In genomic region chr15:83526424-83527091, GRCm38 (mm10) we compare ENCODE assay signal across 9 mouse cellular contexts. TPM values are rescaled to one million over a fixed set of nuclear protein-coding genes. Genes with fewer than 3 reads are reported as not detected.
DNase-seq lines count a peak whose midpoint lies in the region; ATAC-seq and TF ChIP-seq lines count a peak whose summit lies in the region.
"Had no signal": no experiment of that assay in that cellular context is flagged by ENCODE, and none has a peak within 500 bp of the region (broad histone marks: within the 10 kb centered on the region; RNA-seq: fewer than 3 reads in every experiment).

Gene Bik, plus strand, starts transcription at chr15:83526862.

- peak; percentile 60 for DNase-seq in ovary, postnatal 36 days (ENCODE audit: low spot score)
- no peak for DNase-seq in ovary, adult 18-20 months (ENCODE audit: low spot score)
- DNase-seq in kidney, postnatal 10 days, result peak; percentile 85
- peak in 1 of 2 experiments; percentile 25 for DNase-seq in spleen, adult 2 months (ENCODE audit: low read depth in 1 of 2, low spot score in 2 of 2)
- no peak for DNase-seq in layer of hippocampus, postnatal 10 days (ENCODE audit: low spot score in 2 of 2)

- no peaks in the 10 kb centered on the region for H3K27me3 ChIP-seq in heart, embryonic 16.5 days (ENCODE audit: control insufficient read depth, insufficient read depth, low read length)
- peaks cover 14% of the 10 kb centered on the region for H3K27me3 ChIP-seq in spleen, adult 2 months (ENCODE audit: control insufficient read depth, insufficient read depth, low read length)
- H3K27me3 ChIP-seq: Patski had no signal

- TF ChIP-seq CTCF in spleen, adult 2 months (IDR thresholded peaks at IDR 0.05; ENCODE audit: extremely low read depth, insufficient read depth, insufficient read length, insufficient replicate concordance), result no peak

- peak; percentile 60 for ATAC-seq in erythroblast, adult 5-6 weeks (replicated peaks; ENCODE audit: low FRiP score, poor library complexity, severe bottlenecking)
- ATAC-seq in heart, embryonic 16.5 days (replicated peaks; ENCODE audit: extremely low read depth, insufficient read depth, low FRiP score), result peak; percentile 53
- ATAC-seq: Patski had no signal

- H3K4me3 ChIP-seq in heart, embryonic 16.5 days (ENCODE audit: low read length), result peak within 1 kb of the TSS; percentile 85
- H3K4me3 ChIP-seq in macrophage (ENCODE audit: inconsistent target), result peak within 1 kb of the TSS; percentile 7; the same call in 1 of the 2 replicates
- H3K4me3 ChIP-seq in spleen, adult 2 months (ENCODE audit: extremely low read depth, insufficient read depth, insufficient read length), result peak within 1 kb of the TSS; percentile 69

- no peaks in the 10 kb centered on the region for H3K36me3 ChIP-seq in heart, embryonic 16.5 days (ENCODE audit: control insufficient read depth, insufficient read depth)
- no peaks in the 10 kb centered on the region for H3K36me3 ChIP-seq in macrophage (ENCODE audit: inconsistent target)
- H3K36me3 ChIP-seq in spleen, adult 2 months (ENCODE audit: control insufficient read depth, insufficient read depth, low read length), result no peaks in the 10 kb centered on the region

- H3K27ac ChIP-seq in heart, embryonic 16.5 days (ENCODE audit: low read length), result peak within 1 kb of the TSS; percentile 68
- H3K27ac ChIP-seq in macrophage, result no peak within 1 kb of the TSS
- no peak within 1 kb of the TSS for H3K27ac ChIP-seq in spleen, adult 2 months (ENCODE audit: insufficient read depth, low read length)

- H3K4me2 ChIP-seq in heart, embryonic 16.5 days (ENCODE audit: low read depth, low read length), result peak within 1 kb of the TSS; percentile 93

- no peaks in the 10 kb centered on the region for H3K79me2 ChIP-seq in macrophage (ENCODE audit: inconsistent target)

- H3K9ac ChIP-seq in heart, embryonic 16.5 days (ENCODE audit: low read length), result peak within 1 kb of the TSS; percentile 88

- WGBS in heart, embryonic 16.5 days, result under 1% methylated on average over 45 of the region's 45 CpGs
- WGBS in macrophage (ENCODE audit: missing documents), result 2% methylated on average over 45 of the region's 45 CpGs
- 2% methylated on average over 45 of the region's 45 CpGs for WGBS in spleen, adult 2 months

- no peak for TF ChIP-seq POLR2A in spleen, adult 2 months (IDR thresholded peaks at IDR 0.05; ENCODE audit: low read depth, low read length)

- peaks cover 82% of the 10 kb centered on the region for H3K4me1 ChIP-seq in heart, embryonic 16.5 days (ENCODE audit: control insufficient read depth, insufficient read depth, low read length)
- H3K4me1 ChIP-seq in spleen, adult 2 months (ENCODE audit: control insufficient read depth, insufficient read depth, insufficient read length), result peaks cover 11% of the 10 kb centered on the region; the same call in 1 of the 2 replicates

- no peaks in the 10 kb centered on the region for H3K9me3 ChIP-seq in heart, embryonic 16.5 days (replicated peaks; ENCODE audit: control insufficient read depth, low read length)

RNA-seq across cellular contexts. Expression of gene Bik, which starts in this region (rescaled TPM):
- not detected in 2 replicates for total RNA-seq in erythroblast, adult 5-6 weeks (2015; ENCODE audit: low replicate concordance)
- 0.84 TPM in 1 of 2 replicates, not detected in the other for total RNA-seq in erythroblast, adult 5-6 weeks (2017; ENCODE audit: low replicate concordance)
- polyA plus RNA-seq in heart, embryonic 16.5 days (2015; fragmentation: Nextera tagmentation; extraction: Ambion mirVana), result 22.9 TPM in 2 replicates
- not detected for total RNA-seq in macrophage (2018; cell fraction: chromatin; rRNA removed)
- total RNA-seq in macrophage (2018; cell fraction: cytosol; rRNA removed), result under 1 TPM in 10 of 26 experiments, not detected in 16; 0.14 to 0.25 (median 0.22) TPM
- total RNA-seq in macrophage (2018; cell fraction: nucleus; rRNA removed), result 1 to 10 TPM in 1 of 26 experiments, not detected in 25; 1.0 TPM
- polyA plus RNA-seq in macrophage (2018), result 0.35 to 0.51 TPM in 2 of 3 replicates, not detected in the other
- polyA plus RNA-seq in spleen, adult 2 months (2012; rRNA removed), result 3.7 and 4.7 TPM in 2 replicates
- total RNA-seq in layer of hippocampus, postnatal 10 days (2021), result not detected

Comparison
In these comparisons a context has a peak if more than half of its experiments do, and no peak if none do; other contexts are left out.
1. DNase-seq: peak in ovary, postnatal 36 days (single experiment) and kidney, postnatal 10 days (single experiment); none in ovary, adult 18-20 months (single experiment) and layer of hippocampus, postnatal 10 days (0 of 2).
2. Peak in ATAC-seq in erythroblast, adult 5-6 weeks; RNA of the gene not detected or under 1 TPM.
3. H3K4me3 ChIP-seq: peak in every context shown above with its lines; median percentile 85 in heart, embryonic 16.5 days; 69 in spleen, adult 2 months; 7 in macrophage.